Mouse (Mus musculus): ENCODE measurements around the gene Znrf2. TPM values are rescaled to one million over a fixed set of nuclear protein-coding genes. Genes with fewer than 3 reads are reported as not detected.

The Znrf2 gene
- polyA plus RNA-seq, 1 experiment from 2014 or later = 5.3 TPM

DNA sequence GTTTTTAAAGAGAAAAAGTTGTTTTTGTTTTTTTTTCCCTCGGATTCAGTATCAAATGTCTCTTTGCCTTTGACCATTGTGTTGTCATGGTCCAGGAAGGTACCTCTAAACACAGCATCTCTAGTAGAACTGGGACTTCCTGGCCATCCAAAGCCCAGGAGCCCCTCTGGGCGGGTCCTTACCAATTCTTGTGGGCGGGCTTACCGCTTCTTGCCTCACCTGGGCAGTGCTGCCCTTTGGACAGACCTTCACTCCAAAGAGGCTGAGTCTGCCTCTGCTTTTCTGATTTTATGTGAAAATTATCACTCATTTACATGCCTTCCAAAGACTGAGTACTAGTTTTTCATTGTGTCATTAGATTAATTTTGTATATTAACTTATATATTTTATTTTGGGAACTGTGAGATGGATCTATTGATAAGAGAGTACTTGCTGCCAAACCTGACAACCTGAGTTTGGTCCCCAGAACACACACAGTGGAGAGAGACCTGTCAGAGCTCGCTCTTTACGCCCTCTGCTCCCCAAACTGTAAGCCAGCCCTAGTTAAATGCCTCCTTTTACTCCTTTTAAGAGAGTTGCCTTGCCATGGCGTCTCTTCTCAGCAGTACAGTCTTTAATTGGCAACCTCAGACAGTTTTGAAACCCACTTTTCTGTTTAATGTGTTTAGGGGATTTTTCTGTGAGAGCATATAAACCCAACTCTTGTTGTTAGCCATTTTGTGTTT lies 13.5 kb downstream of the Znrf2 start:
- Histone ChIP-seq H3K4me3 (replicated peaks; ENCODE audit: low read length) (no peak overlapping the region), H3K27me3 (ENCODE audit: control insufficient read depth, insufficient read depth, low read length) (no peaks in the 10 kb centered on the region), H3K27ac (ENCODE audit: low read length) (no peak overlapping the region), H3K36me3 (ENCODE audit: control insufficient read depth, insufficient read depth, low read length) (no peaks in the 10 kb centered on the region), H3K9ac (ENCODE audit: low read length) (no peak overlapping the region), H3K9me3 (replicated peaks; ENCODE audit: control insufficient read depth, low read length) (no peaks in the 10 kb centered on the region), H3K4me2 (ENCODE audit: low read depth, low read length) (no peak overlapping the region), H3K4me1 (ENCODE audit: control insufficient read depth, insufficient read depth, low read length) (0 out of 2 replicates have a peak, but pooled peaks cover 11% of the 10 kb centered on the region)
- ATAC-seq (ENCODE audit: insufficient read depth, low FRiP score) = no peak
- WGBS = 86% methylated on average over 7 of the region's 7 CpGs

DNA sequence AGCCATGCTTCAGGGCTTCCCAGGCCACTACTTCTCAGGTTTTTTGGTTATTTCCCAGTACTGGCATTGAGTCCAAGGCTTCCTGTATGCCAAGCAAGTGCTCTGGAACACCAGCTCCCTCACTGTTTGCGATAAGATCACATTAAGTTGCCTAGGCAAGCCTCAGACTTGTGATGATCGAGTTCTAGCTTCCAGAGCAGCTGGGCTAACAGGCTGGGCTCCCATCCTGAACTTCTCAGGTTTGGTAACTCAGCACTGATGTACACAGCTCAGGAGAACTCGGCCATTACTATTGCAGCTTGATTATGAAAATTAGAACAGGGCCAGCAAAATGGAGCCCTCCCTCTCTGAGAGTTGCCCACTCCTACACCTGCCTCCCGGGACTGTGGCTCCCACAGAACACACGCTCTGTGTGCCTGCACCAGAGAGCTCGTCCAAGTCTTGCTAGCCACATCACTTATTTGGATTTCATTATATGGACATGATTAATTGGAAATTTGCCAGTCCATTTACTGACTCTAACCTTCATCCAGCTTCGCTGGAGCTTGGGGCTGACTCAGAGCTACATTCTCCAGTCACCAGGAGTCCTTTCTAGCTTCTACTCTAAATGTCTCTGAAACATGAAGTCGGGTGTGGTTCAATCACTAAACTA lies 14.5 kb downstream of the Znrf2 start:
- H3K4me3 ChIP-seq (replicated peaks; ENCODE audit: low read length) = no peak overlapping the region
- WGBS = 55% methylated on average over 8 of the region's 8 CpGs
- 0 out of 2 replicates have a peak, but pooled peaks cover 11% of the 10 kb centered on the region for H3K4me1 ChIP-seq (ENCODE audit: control insufficient read depth, insufficient read depth, low read length)
- H3K4me2 ChIP-seq (ENCODE audit: low read depth, low read length) = no peak overlapping the region
- no peak for ATAC-seq (ENCODE audit: insufficient read depth, low FRiP score)
- no peak overlapping the region for H3K27ac ChIP-seq (ENCODE audit: low read length)
- H3K27me3 ChIP-seq (ENCODE audit: control insufficient read depth, insufficient read depth, low read length) = no peaks in the 10 kb centered on the region
- H3K9me3 ChIP-seq (replicated peaks; ENCODE audit: control insufficient read depth, low read length) = no peaks in the 10 kb centered on the region
- no peaks in the 10 kb centered on the region for H3K36me3 ChIP-seq (ENCODE audit: control insufficient read depth, insufficient read depth, low read length)
- H3K9ac ChIP-seq (ENCODE audit: low read length) = no peak overlapping the region

DNA sequence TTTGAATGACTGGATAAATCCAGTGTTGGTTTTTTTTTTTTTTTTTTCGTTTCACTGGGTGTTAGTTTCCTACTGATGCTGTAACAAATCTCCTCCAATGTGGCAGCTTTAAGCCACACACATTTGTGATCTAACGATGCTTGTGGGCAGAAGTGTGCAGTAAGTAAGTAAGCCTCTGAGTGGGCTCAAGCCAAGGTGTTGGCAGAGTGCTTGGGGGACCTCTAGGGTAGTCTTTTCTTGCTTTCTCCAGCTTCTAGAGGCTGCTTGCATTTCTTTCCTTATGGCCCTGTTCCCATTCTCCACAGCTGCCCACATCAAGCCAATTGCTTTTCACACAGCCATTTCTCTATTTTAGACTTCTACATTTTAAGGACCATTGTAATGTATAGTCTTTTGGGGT lies 16.7 kb downstream of the Znrf2 start:
- Histone ChIP-seq H3K4me3 (replicated peaks; ENCODE audit: low read length) (no peak overlapping the region), H3K4me2 (ENCODE audit: low read depth, low read length) (no peak overlapping the region), H3K27me3 (ENCODE audit: control insufficient read depth, insufficient read depth, low read length) (no peaks in the 10 kb centered on the region), H3K27ac (ENCODE audit: low read length) (no peak overlapping the region), H3K9ac (ENCODE audit: low read length) (no peak overlapping the region), H3K36me3 (ENCODE audit: control insufficient read depth, insufficient read depth, low read length) (no peaks in the 10 kb centered on the region), H3K9me3 (replicated peaks; ENCODE audit: control insufficient read depth, low read length) (no peaks in the 10 kb centered on the region), H3K4me1 (ENCODE audit: control insufficient read depth, insufficient read depth, low read length) (0 out of 2 replicates have a peak, but pooled peaks cover 11% of the 10 kb centered on the region)
- WGBS = 55% methylated on average over 2 of the region's 2 CpGs
- no peak for ATAC-seq (ENCODE audit: insufficient read depth, low FRiP score)

DNA sequence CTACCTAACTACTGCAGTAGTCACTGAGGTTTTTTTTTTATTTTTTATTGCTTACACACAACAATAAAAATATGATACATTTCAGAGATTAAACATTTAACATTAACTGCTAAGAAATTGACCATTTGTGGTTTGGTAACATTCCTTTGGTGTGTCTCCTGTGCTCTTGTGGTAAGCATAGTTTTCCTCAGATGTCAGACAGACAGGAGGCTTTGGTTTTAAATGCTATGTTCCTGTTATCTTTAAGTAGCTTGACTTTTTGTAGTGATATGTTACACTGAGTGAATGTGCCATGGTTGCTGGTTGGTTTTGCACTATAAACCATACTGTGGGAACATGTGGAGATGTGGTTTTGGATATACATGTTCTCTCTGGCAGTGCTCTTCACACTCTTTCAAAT lies 19.9 kb downstream of the Znrf2 start:
- H3K4me2 ChIP-seq (ENCODE audit: low read depth, low read length) = no peak overlapping the region
- H3K27ac ChIP-seq (ENCODE audit: low read length) = no peak overlapping the region
- no peaks in the 10 kb centered on the region for H3K27me3 ChIP-seq (ENCODE audit: control insufficient read depth, insufficient read depth, low read length)
- no peaks in the 10 kb centered on the region for H3K4me1 ChIP-seq (ENCODE audit: control insufficient read depth, insufficient read depth, low read length)
- ATAC-seq (ENCODE audit: insufficient read depth, low FRiP score) = no peak
- no peaks in the 10 kb centered on the region for H3K36me3 ChIP-seq (ENCODE audit: control insufficient read depth, insufficient read depth, low read length)
- no peak overlapping the region for H3K4me3 ChIP-seq (replicated peaks; ENCODE audit: low read length)
- H3K9ac ChIP-seq (ENCODE audit: low read length) = no peak overlapping the region
- H3K9me3 ChIP-seq (replicated peaks; ENCODE audit: control insufficient read depth, low read length) = peaks cover 7% of the 10 kb centered on the region; the same call in 1 of the 2 replicates

DNA sequence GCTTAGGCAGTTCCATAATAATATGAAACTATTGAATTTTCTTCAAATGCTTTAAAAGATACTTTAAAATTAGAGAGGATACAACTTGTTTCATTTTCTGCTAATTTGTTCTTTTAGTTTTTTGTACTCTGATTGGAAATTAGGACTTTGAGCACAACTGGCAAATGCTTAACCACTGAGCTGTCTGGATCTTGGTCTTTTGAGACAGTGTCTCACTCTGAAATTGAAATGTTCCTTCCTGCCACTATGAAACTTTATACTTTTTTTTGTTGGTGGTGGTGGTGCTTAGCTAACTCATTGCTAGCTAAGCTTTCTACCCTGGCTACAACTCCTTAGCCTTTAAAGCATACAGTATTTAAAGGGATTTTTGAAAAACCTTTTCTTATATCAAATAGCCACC lies 24.7 kb downstream of the Znrf2 start:
- ATAC-seq (ENCODE audit: insufficient read depth, low FRiP score) = no peak
- H3K27ac ChIP-seq (ENCODE audit: low read length) = no peak overlapping the region

DNA sequence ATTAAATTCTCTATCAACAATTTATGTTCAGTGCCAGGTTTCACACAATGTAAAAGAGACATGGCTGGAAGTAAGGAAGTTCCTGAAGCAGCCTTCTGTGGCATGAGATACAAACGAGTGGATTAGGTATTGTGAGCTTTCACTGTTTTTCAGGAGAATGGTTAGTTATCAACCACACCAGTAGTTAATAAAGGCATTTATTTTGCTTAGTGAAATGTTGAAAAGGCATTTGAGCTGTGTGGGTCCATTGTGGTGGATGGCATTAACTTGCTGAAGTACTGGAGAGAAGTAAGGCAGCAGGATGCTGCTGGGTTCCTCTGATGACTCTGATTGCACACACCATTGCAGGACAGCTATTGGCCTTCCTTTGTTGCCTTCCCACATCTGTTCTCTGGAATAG lies 25.3 kb downstream of the Znrf2 start:
- no peak for ATAC-seq (ENCODE audit: insufficient read depth, low FRiP score)
- H3K27ac ChIP-seq (ENCODE audit: low read length) = no peak overlapping the region
- H3K27me3 ChIP-seq (ENCODE audit: control insufficient read depth, insufficient read depth, low read length) = no peaks in the 10 kb centered on the region
- no peak overlapping the region for H3K9ac ChIP-seq (ENCODE audit: low read length)
- H3K4me2 ChIP-seq (ENCODE audit: low read depth, low read length) = no peak overlapping the region
- H3K9me3 ChIP-seq (replicated peaks; ENCODE audit: control insufficient read depth, low read length) = peaks cover 7% of the 10 kb centered on the region; the same call in 1 of the 2 replicates
- H3K36me3 ChIP-seq (ENCODE audit: control insufficient read depth, insufficient read depth, low read length) = no peaks in the 10 kb centered on the region
- 0 out of 2 replicates have a peak, but pooled peaks cover 3% of the 10 kb centered on the region for H3K4me1 ChIP-seq (ENCODE audit: control insufficient read depth, insufficient read depth, low read length)
- WGBS = 38% methylated on average over 1 of the region's 1 CpGs
- no peak overlapping the region for H3K4me3 ChIP-seq (replicated peaks; ENCODE audit: low read length)

More for the DNA sequence above, 24.7 kb downstream of the Znrf2 start:
- Histone ChIP-seq H3K9ac (ENCODE audit: low read length) (no peak overlapping the region), H3K9me3 (replicated peaks; ENCODE audit: control insufficient read depth, low read length) (peaks cover 7% of the 10 kb centered on the region; the same call in 1 of the 2 replicates), H3K4me3 (replicated peaks; ENCODE audit: low read length) (no peak overlapping the region), H3K27me3 (ENCODE audit: control insufficient read depth, insufficient read depth, low read length) (no peaks in the 10 kb centered on the region), H3K4me2 (ENCODE audit: low read depth, low read length) (no peak overlapping the region), H3K36me3 (ENCODE audit: control insufficient read depth, insufficient read depth, low read length) (no peaks in the 10 kb centered on the region), H3K4me1 (ENCODE audit: control insufficient read depth, insufficient read depth, low read length) (0 out of 2 replicates have a peak, but pooled peaks cover 3% of the 10 kb centered on the region)

DNA sequence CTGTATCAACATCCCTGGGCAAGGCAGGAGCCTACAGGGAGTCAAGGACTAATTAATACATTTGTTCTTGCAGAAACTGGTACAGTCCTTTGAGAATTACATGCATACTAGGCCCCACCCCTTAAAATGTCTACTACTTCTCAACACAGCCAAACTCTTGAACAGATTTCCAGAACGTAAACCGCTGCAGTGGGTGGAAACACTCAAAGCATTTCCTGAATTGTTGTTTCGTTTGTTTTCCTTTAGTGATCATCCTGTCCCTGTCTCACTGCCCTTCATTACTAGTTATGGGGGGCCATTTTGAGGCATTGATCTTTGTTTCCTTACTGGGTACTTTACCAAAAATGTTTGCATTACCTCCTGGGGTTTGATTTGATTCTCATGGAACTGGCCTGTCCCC lies 31.8 kb downstream of the Znrf2 start:
- H3K27me3 ChIP-seq (ENCODE audit: control insufficient read depth, insufficient read depth, low read length) = no peaks in the 10 kb centered on the region
- H3K36me3 ChIP-seq (ENCODE audit: control insufficient read depth, insufficient read depth, low read length) = no peaks in the 10 kb centered on the region
- H3K9me3 ChIP-seq (replicated peaks; ENCODE audit: control insufficient read depth, low read length) = no peaks in the 10 kb centered on the region
- no peak overlapping the region for H3K27ac ChIP-seq (ENCODE audit: low read length)
- WGBS = 91% methylated on average over 3 of the region's 3 CpGs
- ATAC-seq (ENCODE audit: insufficient read depth, low FRiP score) = no peak
- no peak overlapping the region for H3K4me2 ChIP-seq (ENCODE audit: low read depth, low read length)
- H3K4me1 ChIP-seq (ENCODE audit: control insufficient read depth, insufficient read depth, low read length) = peaks cover 8% of the 10 kb centered on the region; the same call in 1 of the 2 replicates
- no peak overlapping the region for H3K9ac ChIP-seq (ENCODE audit: low read length)
- no peak overlapping the region for H3K4me3 ChIP-seq (replicated peaks; ENCODE audit: low read length)

DNA sequence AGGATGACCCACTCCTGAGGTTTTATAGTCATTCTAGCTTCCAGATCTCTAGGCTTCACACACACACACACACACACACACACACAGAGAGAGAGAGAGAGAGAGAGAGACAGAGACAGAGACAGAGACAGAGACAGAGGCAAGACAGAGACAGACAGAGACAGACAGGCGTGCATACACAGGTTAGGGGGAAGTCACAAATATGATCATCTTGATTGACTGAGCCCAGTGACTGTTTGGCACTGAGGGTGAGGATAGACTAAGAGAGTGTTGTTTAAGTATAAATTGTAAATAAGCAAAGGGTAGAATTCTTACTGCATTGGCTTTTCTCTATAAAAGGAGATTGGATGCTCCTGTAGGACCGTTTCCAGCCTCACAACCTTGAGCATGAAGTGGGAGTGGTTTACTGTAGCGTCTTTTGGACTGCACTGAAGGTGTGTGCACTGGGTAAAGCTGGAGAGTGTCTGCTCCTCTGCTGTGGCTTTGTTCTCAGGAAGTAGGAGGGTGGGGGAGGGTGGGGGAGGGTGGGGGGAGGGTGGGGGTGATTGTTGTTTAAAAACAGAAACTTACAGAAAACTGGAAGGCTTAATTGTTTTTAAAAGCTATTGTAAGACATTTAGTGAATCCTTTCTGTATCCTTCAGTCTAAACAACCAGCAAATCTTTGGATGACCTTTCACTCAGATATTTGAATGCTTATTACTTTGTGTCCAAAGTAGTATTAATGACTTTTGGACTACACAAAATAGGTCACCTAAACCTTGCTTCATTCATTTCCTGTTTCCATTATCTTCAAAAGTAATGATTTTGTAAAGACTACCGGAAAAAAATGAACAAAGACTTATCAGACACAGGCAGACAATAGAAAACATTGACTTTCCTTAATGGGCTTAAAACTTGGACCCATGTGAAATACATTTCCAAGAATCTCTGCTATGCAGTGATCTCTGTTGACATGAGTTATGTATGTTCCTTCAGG lies 32.8 kb downstream of the Znrf2 start:
- H3K9ac ChIP-seq (ENCODE audit: low read length) = no peak overlapping the region
- no peak overlapping the region; the same call in 1 of the 2 replicates for H3K4me2 ChIP-seq (ENCODE audit: low read depth, low read length)
- H3K27ac ChIP-seq (ENCODE audit: low read length) = no peak overlapping the region
- no peaks in the 10 kb centered on the region for H3K27me3 ChIP-seq (ENCODE audit: control insufficient read depth, insufficient read depth, low read length)
- 30% methylated on average over 4 of the region's 4 CpGs for WGBS
- H3K4me1 ChIP-seq (ENCODE audit: control insufficient read depth, insufficient read depth, low read length) = peaks cover 5% of the 10 kb centered on the region; the same call in 1 of the 2 replicates
- no peaks in the 10 kb centered on the region for H3K36me3 ChIP-seq (ENCODE audit: control insufficient read depth, insufficient read depth, low read length)
- no peak overlapping the region for H3K4me3 ChIP-seq (replicated peaks; ENCODE audit: low read length)
- ATAC-seq (ENCODE audit: insufficient read depth, low FRiP score) = no peak
- no peaks in the 10 kb centered on the region for H3K9me3 ChIP-seq (replicated peaks; ENCODE audit: control insufficient read depth, low read length)

All from stomach, embryonic 16.5 days (tissue).